Mouse (Mus musculus) lung, postnatal 10 days (tissue): ENCODE results near the gene Dnase2b.
A peak's percentile ranks its signal among the peaks of the same experiment; 100 is the strongest.

Experiments
- DNase-seq: peaks from one replicate; pipeline ENCODE4 v3.0.0; 2021

Gene Dnase2b

DNA sequence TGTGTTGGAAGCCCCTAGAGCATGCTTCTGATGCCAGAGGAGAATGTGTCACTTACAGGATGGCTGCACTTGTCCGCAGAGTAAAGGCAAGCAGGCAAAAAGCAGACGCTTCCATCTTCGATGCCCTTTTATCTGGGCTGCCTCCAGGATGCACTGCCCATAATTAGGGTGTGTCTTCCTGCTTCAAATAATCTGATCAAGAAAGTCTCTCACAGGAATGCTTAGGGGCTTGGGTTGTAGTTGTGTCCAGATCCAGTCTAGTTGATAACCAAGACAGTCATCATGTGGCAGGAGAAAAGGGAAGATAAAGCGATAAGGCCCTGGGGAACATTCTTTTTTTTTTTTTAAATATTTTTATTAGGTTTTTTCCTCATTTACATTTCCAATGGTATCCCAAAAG, at the start of gene Dnase2b:
TSS of gene Dnase2b (minus strand) at position 101 of the 400 bp plus-strand sequence.
- DNase-seq, result no peak

GRCm38 (mm10) chr3:146661907-146662306, 46.5 kb upstream of the Dnase2b start:
- no peak for DNase-seq

DNA sequence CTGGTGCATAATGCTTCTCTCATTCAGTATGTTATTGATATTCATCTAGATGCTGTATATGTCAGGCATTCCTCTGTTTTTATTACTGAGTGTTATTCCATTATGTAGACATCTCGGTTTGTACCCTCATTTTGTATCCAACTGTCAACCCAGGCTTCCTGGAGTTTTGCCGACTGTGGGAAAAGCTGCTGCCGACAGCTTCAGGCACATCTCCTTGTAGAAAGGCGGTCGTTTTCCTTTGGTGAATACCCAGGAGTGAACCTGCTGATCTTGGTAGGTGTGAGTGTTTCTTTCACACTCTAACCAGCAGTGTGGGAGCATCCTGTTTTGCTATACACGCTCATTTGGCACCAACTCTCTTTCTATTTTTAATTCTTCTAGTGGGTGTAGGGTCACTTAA, 45.6 kb upstream of the Dnase2b start:
- DNase-seq, result peak; percentile 19

DNA sequence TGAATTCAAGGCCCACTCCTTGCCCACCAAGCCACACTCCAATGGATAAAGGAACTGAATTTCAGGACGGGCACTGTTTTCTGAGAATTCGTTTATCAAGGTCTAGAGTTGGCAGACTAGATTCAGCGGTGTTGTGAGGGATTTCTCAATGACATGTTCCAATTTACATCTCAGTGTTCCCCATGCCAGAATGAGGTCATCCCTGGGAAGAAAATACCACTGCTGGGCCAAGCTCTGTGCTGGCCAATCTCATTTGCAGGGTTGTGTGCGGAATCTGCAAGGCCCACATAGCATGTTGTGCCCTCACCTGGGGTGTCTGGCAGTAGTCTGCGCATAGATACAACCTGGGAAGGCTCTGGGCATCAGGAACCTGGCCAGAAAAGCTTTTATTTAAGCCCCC, 43.9 kb upstream of the Dnase2b start:
- peak; percentile 18 for DNase-seq

- DNase-seq, result no peak
Measured at GRCm38 (mm10) chr3:146658061-146658639, 42.8 kb upstream of the Dnase2b start.

DNA sequence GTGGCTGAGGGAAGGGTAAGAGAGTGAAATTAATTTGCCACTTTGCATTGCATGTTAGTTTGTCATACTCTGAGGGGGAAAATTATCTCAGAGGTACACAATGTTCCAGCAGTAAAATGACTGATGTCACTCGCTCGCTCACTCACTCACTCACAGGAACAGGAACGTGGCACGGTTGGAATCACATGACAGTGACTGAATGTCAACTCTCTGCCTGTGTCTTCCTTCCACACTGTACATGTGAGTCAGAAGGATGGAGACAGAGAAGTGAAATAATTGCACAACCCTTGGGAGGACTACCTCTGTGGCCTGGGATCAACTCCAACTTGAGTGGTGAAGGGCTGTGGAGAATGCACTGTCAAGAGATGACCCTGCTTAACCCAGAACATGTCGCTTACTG, 42.0 kb upstream of the Dnase2b start:
- no peak for DNase-seq

GRCm38 (mm10) chr3:146655111-146655577, 39.7 kb upstream of the Dnase2b start:
- no peak for DNase-seq

- DNase-seq, result no peak
Measured at GRCm38 (mm10) chr3:146653692-146654091, 38.3 kb upstream of the Dnase2b start.

GRCm38 (mm10) chr3:146652431-146652830, 37.0 kb upstream of the Dnase2b start:
- DNase-seq, result no peak

DNA sequence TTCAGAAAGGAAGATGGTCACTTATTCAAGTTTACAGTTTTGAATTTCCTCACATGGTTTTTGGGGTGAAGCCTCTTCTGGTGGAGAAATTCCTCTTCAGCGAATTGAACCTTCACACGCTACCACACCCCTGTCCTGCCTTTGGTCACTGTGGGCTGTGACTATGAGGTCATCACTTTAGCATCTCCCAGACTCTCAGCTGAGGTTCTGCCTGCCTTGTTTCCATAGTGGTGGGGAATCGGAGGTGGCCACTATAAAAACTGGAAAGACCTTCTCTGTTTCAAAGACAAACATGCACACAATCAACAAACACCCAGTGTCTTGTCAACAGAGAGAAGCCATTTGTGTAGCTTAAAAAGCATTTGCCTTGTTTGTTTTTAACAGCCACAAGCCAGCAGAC, 35.8 kb upstream of the Dnase2b start, which contains the start of gene 4930503B20Rik:
TSS of gene 4930503B20Rik (minus strand) at position 101 of the 400 bp plus-strand sequence.
- DNase-seq, result no peak

DNA sequence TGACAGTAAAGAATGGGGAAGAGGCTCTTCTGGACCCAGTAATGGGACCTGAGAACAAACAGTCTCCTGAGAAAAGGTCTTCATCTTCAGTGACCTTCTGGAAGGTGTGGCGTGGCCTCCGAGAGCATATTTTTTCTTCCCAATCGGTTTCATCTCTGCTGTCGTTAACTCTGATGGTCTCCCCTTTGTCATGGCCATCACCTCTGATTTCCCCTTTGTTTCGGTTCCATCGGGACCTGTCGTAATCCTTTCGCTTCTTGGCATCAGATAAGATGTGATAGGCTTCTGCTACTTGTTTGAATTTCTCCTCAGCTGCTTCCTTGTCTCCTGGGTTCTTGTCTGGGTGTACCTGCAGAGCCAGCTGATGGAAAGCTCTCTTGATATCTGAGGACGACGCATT, 35.3 kb upstream of the Dnase2b start:
- DNase-seq, result no peak

DNA sequence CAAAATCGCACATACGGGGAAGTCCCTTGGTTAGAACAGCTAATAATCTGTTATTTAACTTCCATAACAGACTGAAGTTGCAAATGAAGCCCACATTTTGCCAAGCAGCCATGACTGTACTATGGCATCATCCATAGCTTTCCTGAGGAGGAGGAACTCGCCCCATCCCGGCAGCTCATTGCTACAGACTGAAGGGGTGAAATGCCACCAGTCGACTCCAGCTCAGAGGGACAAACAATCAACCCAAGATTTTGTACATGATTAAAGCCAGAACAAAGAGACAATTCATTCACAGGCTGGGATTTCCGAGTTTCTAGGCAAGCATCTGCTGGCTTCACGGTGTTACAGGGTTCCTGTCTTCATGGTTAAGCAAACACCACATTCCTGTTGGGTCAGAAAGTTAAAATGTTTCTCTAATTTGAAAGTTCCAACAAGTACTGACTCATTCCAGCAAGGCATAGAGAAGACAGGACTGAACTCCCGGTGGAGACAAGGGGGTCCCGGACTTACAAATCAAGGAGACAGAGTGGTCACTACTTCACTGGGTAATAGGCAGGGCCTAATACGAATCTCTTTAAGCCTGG, 34.0 kb upstream of the Dnase2b start:
- DNase-seq, result no peak

- DNase-seq, result peak; percentile 53
Measured at GRCm38 (mm10) chr3:146641818-146642427, 26.5 kb upstream of the Dnase2b start.

DNA sequence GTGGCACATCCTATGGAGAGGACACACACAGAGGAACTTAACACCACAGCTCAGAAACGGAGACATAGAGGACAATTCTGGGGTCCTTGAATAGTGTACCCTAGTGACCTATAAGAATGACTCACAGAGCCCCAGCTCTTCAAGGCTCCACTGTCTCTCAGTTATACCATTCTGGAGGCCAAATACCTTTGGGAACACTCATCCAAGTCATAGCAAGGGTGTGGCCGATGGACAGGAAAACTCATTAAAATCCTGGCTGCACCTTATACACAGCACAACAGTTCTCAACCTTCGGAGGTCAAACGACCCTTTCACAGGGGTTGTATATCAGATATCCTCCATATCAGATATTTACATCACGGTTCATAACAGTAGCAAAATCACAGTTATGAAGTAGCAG, 17.1 kb upstream of the Dnase2b start:
- DNase-seq, result no peak

GRCm38 (mm10) chr3:146628227-146628982, 13.0 kb upstream of the Dnase2b start:
- DNase-seq, result no peak

DNA sequence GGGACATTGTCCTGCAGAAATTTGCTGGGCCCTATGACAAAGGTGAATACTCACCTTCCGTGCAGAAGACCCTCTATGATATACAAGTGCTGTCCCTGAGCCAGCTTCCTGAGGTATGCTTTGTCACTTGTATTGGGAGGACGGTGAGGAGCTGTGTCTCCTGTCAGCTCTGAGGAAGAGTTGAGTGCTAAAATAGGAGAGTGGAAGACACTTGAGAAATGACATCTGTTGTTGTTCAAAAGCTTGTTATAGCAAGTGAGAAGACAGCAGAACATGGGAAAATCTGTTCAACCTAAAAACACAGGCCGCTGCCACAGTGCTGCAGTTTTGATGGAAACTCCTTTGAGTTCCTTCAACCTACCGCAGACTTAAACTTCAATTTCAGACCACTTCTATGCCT, 10.4 kb upstream of the Dnase2b start:
- no peak for DNase-seq

DNA sequence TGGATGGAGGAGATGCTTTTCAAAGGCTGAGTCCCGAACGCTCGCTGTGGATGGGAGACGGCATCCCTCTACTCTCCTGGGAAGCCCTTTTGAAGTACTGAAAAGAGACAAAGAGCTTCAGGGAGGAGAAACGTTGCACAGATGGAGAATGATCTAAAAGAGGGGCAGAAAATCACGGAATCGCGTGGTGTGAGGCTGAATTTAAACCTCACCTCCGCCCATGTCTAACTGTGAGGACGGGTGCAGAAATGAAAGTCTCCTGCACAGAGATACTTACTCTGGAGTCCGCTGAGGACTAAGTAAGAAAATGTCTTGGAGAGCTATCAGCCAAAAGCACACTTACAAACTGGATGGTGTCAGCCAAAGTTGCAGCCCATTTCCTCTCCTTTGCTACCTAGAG, 6.6 kb upstream of the Dnase2b start:
- DNase-seq, result no peak

GRCm38 (mm10) chr3:146620555-146621249, 5.3 kb upstream of the Dnase2b start:
- peak; percentile 6 for DNase-seq

- DNase-seq, result no peak
Measured at GRCm38 (mm10) chr3:146620101-146620500, 4.7 kb upstream of the Dnase2b start.

- DNase-seq, result no peak
Measured at GRCm38 (mm10) chr3:146618357-146618756, 3.0 kb upstream of the Dnase2b start.

- DNase-seq, result no peak
Measured at GRCm38 (mm10) chr3:146617946-146618345, 2.5 kb upstream of the Dnase2b start.

- DNase-seq, result no peak
Measured at GRCm38 (mm10) chr3:146616533-146617283, 1.3 kb upstream of the Dnase2b start.
